Mouse (Mus musculus) kidney, adult 18-20 months (tissue): ENCODE data around the gene Comt.

Experiments used
- DNase-seq: peaks from one replicate; pipeline ENCODE4 v3.0.0; 2021

The Comt gene

GRCm38 (mm10) chr16:18410418-18410817 lies 16.2 kb downstream of the Comt start:
- no peak for DNase-seq

DNA sequence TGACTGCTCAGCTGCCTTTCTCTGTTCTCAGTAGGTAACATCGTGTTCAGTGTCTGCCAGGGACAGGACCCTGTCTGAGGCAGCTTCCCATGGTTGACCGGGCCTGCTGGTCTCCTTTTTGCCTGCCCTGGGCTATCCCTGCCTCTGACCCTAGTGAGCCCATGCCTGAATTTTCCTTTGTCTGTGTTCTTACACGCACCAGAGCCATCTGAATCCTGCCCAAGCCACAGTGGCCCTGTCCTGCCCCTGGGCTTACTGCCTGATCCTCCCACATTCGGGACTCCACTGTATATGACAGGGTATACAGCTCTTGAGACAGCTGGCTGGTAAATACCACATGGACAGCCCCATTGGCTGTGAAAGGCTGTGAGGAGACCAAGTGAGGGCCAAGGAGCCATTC lies 16.9 kb downstream of the Comt start:
- DNase-seq: no peak

- DNase-seq: no peak
Measured at GRCm38 (mm10) chr16:18407912-18408311, 18.7 kb downstream of the Comt start.

DNA sequence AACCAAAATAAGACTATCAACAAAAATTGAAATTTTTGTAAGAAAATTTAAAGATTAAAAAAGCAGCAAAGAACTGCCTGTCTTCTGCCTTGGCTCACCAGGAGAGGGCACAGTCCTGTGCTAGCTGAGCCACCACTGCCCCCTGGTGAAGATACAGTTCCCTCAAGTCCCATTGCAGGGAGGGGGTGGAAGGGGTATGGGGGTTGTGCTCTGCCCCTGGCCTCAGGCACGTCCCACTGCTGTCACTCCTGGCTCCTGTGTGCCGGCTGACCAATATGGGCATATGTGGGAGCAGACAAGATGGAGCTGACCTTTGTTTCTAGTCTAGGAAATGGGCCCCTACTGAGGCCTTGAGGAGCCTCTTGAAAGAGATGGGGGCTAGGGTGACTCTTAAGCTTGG lies 20.4 kb downstream of the Comt start:
- peak; percentile 69 for DNase-seq

- no peak for DNase-seq
Measured at GRCm38 (mm10) chr16:18405876-18406275, 20.8 kb downstream of the Comt start.

DNA sequence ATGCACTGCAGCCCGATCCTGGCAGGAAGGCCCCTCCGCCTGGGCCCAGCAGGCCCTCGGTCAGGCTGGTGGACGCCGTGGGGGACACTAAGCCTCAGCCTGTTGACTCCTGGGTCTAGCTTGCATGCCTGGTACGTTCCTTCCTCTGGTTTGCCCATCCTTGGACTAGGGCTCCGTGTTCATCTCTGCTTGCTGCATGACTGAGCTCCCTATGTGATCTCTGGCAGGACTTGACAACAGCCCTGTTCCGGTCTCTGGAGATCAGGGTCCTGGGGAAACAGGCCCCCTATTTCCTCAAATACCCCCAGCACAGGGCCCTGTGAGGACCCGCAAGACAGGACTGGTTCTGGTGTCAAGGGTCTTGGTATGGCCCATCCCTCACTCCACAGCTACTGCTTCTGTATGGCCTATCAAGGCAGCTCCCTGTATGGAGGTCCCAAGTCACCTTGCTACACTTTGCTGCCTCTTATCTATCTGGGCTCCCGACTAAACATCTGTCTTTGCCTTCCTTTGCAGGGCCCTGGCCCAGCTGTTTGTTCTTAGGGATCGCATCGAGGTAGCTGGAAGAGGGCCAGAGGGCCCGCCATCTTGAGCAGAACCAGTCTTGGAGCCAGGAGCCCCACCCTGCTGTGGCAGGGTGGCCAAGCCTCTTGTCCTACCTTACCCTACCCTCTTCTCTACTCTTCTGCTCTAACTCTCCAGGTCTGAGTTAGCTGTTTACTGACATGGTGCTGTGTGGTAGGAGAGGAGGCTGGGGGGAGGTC lies 21.4 kb downstream of the Comt start:
- no peak for DNase-seq

GRCm38 (mm10) chr16:18403285-18403684 lies 23.4 kb downstream of the Comt start:
- no peak for DNase-seq

DNA sequence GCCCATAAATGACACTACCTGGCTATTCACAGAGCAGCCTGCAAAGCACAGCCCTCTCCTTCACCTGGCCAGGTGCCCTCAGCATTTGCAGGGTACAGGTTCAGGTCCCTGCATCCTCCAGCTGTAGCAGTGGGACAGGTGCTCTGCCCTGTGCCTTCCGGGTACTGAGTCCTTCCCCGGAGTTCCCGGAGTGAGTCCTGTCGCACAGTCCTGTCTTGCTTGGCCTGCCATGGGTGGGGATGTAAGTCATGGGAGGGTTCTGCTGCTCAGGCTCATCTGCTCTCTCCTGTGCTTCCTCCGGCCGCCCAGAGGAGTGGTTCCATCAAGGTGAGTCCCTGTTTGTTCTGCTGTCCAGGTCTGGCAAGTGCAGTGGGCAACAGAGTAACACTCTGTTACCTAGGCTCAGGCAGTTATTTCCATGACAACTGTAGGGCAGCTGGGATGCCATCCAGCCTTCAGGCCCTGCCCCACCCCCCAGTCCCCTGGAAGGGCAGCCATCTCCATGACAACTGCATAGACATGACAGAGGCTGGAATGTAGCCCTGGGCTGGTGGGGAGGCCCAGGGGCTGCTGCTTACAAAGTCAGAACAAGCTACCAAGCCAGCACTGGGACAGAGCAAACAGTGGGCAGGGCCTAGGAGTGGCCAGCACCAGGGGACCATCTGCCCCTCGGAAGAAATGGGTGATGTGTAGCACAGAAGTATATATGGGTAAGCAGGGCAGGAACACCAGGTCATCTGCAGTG lies 26.0 kb downstream of the Comt start:
- DNase-seq: no peak

- DNase-seq: no peak
Measured at GRCm38 (mm10) chr16:18400028-18400427, 26.6 kb downstream of the Comt start.

DNA sequence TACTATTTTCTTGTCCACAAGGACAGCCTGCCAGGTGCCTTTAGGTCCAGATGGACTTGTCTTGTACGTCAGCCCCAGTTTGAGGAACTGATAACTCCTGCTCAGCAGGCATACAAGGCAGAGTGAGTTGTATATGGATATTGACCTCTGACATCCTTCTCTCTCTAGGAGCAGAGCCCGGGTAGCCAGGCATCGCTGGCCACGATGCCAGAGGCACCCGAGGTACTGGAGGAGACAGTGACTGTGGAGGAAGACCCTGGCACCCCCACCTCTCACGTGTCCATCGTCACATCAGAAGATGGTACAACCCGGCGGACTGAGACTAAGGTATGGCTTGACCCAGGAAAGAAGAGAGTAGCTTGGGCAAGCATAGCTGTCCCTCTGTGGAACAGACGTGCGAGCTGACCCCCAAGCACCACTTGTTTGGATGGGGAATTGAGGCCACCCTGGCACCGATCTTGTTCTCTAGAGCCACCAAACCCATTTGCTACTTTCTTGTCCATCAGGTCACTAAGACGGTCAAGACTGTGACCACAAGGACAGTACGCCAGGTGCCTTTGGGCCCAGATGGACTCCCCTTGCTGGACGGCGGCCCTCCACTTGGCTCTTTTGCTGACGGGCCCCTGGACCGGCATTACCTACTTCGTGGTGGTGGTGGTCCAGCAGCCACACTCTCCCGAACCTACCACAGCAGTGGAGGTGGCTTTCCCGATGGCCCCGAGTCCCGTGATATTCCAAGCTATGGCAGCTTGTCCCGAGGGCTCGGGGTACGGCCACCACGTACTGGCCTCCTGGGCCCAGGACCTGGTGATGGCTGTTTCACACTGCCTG lies 29.6 kb downstream of the Comt start:
- DNase-seq: no peak

- peak; percentile 72 for DNase-seq
Measured at GRCm38 (mm10) chr16:18396201-18396600, 30.5 kb downstream of the Comt start.

DNA sequence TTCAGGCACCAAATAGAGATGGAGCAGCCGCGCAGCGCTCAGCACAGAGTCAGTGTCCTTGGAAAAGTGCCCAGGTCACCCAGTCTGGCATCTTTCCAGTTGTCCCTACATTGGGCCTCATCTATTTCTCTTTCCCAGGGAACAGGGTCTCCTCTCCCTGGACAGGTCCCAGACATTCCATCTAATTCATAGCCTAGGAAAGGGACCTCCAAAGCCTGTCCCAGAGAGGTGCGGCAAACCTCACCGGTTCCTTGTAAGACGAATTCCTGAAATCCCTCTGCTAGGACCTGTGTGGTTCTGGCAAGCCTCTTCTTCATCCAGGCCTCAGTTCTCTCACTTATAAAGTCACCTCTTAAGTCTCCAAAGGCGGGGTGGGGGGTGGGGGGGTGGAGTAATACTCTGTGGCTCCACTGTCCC lies 31.0 kb downstream of the Comt start:
- peak; percentile 66 for DNase-seq

GRCm38 (mm10) chr16:18394777-18395619 lies 31.7 kb downstream of the Comt start:
- no peak for DNase-seq

DNA sequence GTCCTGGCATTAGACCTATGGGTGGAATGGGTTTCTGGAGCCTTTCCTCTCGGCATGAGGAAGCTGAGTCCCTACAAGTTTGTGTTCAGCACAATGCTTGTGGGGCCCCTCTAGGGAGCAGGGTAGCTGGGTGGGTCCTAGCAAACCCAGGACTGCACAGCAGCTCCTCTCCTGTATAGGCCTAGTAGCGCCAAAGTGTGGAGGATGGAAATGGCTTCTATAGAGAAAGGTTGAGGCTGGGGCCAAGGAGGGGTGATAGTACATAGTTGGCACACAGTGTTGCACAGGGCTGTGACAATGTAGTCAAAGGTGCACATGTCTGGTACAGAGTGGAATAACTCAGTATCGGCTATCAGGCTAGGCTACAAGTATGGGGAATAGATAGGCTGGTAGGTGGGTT lies 32.6 kb downstream of the Comt start:
- DNase-seq: no peak

DNA sequence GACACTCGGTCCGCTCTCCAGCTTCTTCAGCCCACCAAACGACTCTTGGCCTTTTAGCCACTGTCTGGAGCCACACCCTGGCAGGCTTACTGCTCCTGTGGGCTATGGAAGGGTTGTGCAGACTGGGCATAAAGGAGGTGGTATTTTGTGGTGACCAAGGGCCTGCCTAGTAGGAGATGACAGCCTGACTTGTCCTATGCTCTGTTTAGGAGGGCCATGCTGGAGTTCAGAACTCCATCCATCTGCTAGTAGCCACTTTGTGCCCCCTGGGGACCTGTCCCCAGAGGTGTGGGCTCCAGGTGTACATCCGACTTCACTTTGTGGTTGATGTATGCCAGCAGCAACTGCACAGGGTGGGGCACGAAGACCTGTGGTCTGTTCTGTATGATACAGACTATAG lies 33.1 kb downstream of the Comt start:
- DNase-seq: no peak

DNA sequence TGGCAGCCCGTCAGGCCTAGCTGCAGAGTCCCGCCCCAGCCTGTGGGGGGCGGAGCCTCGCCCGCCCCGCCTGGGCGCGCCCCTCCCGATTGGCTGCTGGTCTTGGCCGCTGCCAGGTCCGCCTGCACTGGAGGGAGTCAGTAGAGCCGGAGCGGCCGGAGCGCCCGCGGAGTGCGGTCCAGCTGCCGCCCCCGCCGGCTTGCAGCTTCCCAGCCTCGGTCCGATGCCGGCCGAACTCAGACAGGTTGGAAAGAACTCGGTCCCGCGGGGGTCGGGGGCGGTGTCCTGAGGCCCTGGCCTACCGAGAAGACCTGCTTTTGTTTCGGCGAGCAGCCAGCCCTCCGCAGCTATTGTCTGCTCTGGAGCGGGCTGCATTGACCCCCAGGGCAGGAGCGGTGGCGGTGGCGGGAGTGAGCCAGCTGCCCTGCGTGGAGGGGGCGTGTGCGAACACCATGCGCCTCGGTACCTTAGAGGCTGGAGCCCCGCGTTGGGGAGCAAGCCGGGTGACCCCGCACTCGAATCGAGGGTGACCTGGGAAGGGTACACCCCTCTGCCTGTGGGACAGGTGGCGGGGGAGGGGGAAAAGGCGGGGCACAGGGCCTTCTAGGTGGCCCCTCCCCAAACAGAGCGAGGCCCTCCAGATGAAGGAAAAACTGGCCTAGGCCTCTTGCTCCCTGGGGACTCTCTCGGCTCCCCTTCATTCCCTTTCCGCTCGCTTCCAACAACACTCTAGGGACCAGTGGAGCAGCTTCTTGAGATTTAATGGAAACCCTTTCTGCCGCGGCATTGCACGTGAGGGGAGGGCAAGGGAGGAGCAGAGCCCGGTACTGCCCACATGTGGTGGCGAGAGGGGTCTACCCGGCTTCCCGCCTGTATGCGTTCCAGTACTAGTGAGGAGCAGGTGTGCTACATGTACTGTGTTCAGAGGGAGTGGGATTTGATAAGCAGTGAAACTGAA lies 33.9 kb downstream of the Comt start:
- peak; percentile 92 for DNase-seq

- no peak for DNase-seq
Measured at GRCm38 (mm10) chr16:18391728-18392127, 34.9 kb downstream of the Comt start.

DNA sequence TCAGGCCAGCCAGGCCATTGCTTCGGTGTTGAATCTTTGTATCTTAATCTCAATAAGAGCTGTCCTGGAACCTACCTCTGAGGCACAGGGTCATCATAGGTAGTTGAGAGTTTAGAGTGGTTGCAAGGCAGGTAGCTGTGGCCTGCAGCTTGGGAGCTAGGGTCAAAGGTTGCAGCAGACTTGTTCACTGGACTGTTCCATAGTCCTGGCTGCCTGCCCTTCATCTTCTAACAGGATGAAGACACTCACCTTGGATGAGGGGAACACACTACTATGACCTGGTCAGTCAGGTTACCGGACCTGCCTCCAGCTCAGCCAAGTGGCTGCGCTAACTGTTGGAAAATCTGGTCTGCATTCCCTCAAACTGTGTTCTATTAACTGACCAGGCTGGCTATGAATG lies 35.5 kb downstream of the Comt start:
- DNase-seq: peak; percentile 68

GRCm38 (mm10) chr16:18390399-18390798 lies 36.3 kb downstream of the Comt start:
- DNase-seq: no peak

DNA sequence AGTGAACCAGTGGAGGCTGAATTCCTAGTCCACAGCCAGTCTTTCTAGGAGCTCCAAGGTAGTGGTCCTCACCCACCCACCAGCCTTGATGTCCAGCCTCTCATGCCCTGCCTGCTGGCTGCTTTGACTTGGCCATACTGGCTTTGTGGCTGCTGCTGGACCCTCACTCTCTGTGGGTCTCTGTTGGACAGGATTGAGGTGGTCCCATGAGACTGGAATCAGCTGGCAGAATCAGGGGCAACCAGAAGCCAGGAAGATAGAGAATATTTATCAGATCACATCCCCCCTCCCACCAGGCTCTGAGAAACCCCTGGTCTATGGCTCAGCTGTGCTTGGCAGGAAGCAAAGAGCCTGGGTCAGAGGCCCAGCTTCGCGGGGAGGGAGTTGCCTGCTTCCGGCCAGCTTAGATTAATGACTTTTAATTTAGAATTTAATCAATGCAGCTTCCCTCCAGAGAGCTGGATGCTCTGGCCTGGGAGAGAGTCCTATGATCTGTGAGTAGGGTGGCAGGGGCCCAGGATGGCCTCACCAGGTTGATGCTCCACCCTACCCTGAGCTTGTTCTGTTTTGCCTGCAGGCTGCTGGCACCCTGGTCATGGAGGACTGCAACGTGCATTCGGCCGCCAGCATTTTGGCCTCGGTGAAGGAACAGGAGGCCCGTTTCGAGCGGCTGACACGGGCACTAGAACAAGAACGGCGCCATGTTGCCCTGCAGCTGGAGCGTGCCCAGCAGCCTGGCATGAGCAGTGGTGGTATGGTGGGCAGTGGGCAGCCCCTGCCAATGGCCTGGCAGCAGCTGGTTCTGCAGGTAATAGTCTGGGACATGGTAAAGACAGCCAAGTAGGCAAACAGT lies 37.8 kb downstream of the Comt start:
- no peak for DNase-seq
